Mouse (Mus musculus): ENCODE results near the gene Ptch1. TPM values are rescaled to one million over a fixed set of nuclear protein-coding genes. Genes with fewer than 3 reads are reported as not detected.

Ptch1 gene
- polyA plus RNA-seq, 1 experiment from 2014 or later: 19.5 TPM

Other genes starting within 250 kb of the Ptch1 start
- 21.8 and 24.9 TPM in 2 replicates for gene Fancc, start 76.3 kb downstream of the Ptch1 start, polyA plus RNA-seq (2015; fragmentation: Nextera tagmentation; extraction: Ambion mirVana)
- gene Ercc6l2, start 241.6 kb upstream of the Ptch1 start, polyA plus RNA-seq (2015; fragmentation: Nextera tagmentation; extraction: Ambion mirVana): 23.0 and 24.3 TPM in 2 replicates